Mouse (Mus musculus): ENCODE results near the gene Chrne. TPM values are rescaled to one million over a fixed set of nuclear protein-coding genes. Genes with fewer than 3 reads are reported as not detected.

The Chrne gene
- polyA plus RNA-seq, 1 experiment = 0.06 TPM

- TF ChIP-seq POLR2A (IDR thresholded peaks at IDR 0.05; ENCODE audit: low read depth, low read length) = no peak
- no peak for TF ChIP-seq CTCF (IDR thresholded peaks at IDR 0.05; ENCODE audit: extremely low read depth, insufficient read length, insufficient replicate concordance, low read depth, low read length)
- Histone ChIP-seq H3K4me3 (ENCODE audit: low read depth, low read length) (no peak overlapping the region), H3K27me3 (ENCODE audit: control insufficient read depth, insufficient read depth, low read length) (no peaks in the 10 kb centered on the region), H3K27ac (ENCODE audit: insufficient read depth, low read depth, low read length) (0 out of 2 replicates have a peak overlapping the region, but pooled peaks have one; percentile 17), H3K4me1 (ENCODE audit: control insufficient read depth, insufficient read depth, insufficient read length, low read length) (peaks cover 47% of the 10 kb centered on the region), H3K36me3 (ENCODE audit: control insufficient read depth, insufficient read depth, low read length) (no peaks in the 10 kb centered on the region)
- 61% methylated on average over 3 of the region's 3 CpGs for WGBS
Observed at GRCm38 (mm10) chr11:70586261-70586660, 32.8 kb downstream of the Chrne start.

GRCm38 (mm10) chr11:70585457-70585856, 33.6 kb downstream of the Chrne start:
- no peak overlapping the region; the same call in 1 of the 2 replicates for H3K27ac ChIP-seq (ENCODE audit: insufficient read depth, low read depth, low read length)
- no peak overlapping the region for H3K4me3 ChIP-seq (ENCODE audit: low read depth, low read length)
- H3K27me3 ChIP-seq (ENCODE audit: control insufficient read depth, insufficient read depth, low read length) = no peaks in the 10 kb centered on the region
- H3K4me1 ChIP-seq (ENCODE audit: control insufficient read depth, insufficient read depth, insufficient read length, low read length) = peaks cover 47% of the 10 kb centered on the region
- 13% methylated on average over 7 of the region's 7 CpGs for WGBS
- TF ChIP-seq POLR2A (IDR thresholded peaks at IDR 0.05; ENCODE audit: low read depth, low read length) = no peak
- no peak for TF ChIP-seq CTCF (IDR thresholded peaks at IDR 0.05; ENCODE audit: extremely low read depth, insufficient read length, insufficient replicate concordance, low read depth, low read length)
- H3K36me3 ChIP-seq (ENCODE audit: control insufficient read depth, insufficient read depth, low read length) = no peaks in the 10 kb centered on the region

- Histone ChIP-seq H3K4me1 (ENCODE audit: control insufficient read depth, insufficient read depth, insufficient read length, low read length) (peaks cover 54% of the 10 kb centered on the region), H3K27ac (ENCODE audit: insufficient read depth, low read depth, low read length) (no peak overlapping the region), H3K36me3 (ENCODE audit: control insufficient read depth, insufficient read depth, low read length) (no peaks in the 10 kb centered on the region), H3K4me3 (ENCODE audit: low read depth, low read length) (no peak overlapping the region), H3K27me3 (ENCODE audit: control insufficient read depth, insufficient read depth, low read length) (no peaks in the 10 kb centered on the region)
- WGBS = 85% methylated on average over 7 of the region's 7 CpGs
- TF ChIP-seq POLR2A (IDR thresholded peaks at IDR 0.05; ENCODE audit: low read depth, low read length) (no peak), CTCF (IDR thresholded peaks at IDR 0.05; ENCODE audit: extremely low read depth, insufficient read length, insufficient replicate concordance, low read depth, low read length) (no peak)
Observed at GRCm38 (mm10) chr11:70583775-70584174, 35.2 kb downstream of the Chrne start.

GRCm38 (mm10) chr11:70583022-70583714, 35.8 kb downstream of the Chrne start:
- Histone ChIP-seq H3K4me3 (ENCODE audit: low read depth, low read length) (no peak overlapping the region), H3K27me3 (ENCODE audit: control insufficient read depth, insufficient read depth, low read length) (no peaks in the 10 kb centered on the region), H3K4me1 (ENCODE audit: control insufficient read depth, insufficient read depth, insufficient read length, low read length) (peaks cover 53% of the 10 kb centered on the region), H3K27ac (ENCODE audit: insufficient read depth, low read depth, low read length) (peak overlapping the region; percentile 14; the same call in 1 of the 2 replicates), H3K36me3 (ENCODE audit: control insufficient read depth, insufficient read depth, low read length) (no peaks in the 10 kb centered on the region)
- 64% methylated on average over 6 of the region's 6 CpGs for WGBS
- TF ChIP-seq POLR2A (IDR thresholded peaks at IDR 0.05; ENCODE audit: low read depth, low read length) (no peak), CTCF (IDR thresholded peaks at IDR 0.05; ENCODE audit: extremely low read depth, insufficient read length, insufficient replicate concordance, low read depth, low read length) (no peak)

GRCm38 (mm10) chr11:70582196-70582595, 36.8 kb downstream of the Chrne start:
- Histone ChIP-seq H3K27ac (ENCODE audit: insufficient read depth, low read depth, low read length) (no peak overlapping the region), H3K27me3 (ENCODE audit: control insufficient read depth, insufficient read depth, low read length) (no peaks in the 10 kb centered on the region), H3K4me1 (ENCODE audit: control insufficient read depth, insufficient read depth, insufficient read length, low read length) (peaks cover 52% of the 10 kb centered on the region), H3K4me3 (ENCODE audit: low read depth, low read length) (no peak overlapping the region), H3K36me3 (ENCODE audit: control insufficient read depth, insufficient read depth, low read length) (no peaks in the 10 kb centered on the region)
- 33% methylated on average over 3 of the region's 3 CpGs for WGBS
- TF ChIP-seq CTCF (IDR thresholded peaks at IDR 0.05; ENCODE audit: extremely low read depth, insufficient read length, insufficient replicate concordance, low read depth, low read length) = no peak

GRCm38 (mm10) chr11:70580921-70581320, 38.1 kb downstream of the Chrne start:
- H3K27me3 ChIP-seq (ENCODE audit: control insufficient read depth, insufficient read depth, low read length) = no peaks in the 10 kb centered on the region
- no peak overlapping the region for H3K4me3 ChIP-seq (ENCODE audit: low read depth, low read length)
- no peaks in the 10 kb centered on the region for H3K36me3 ChIP-seq (ENCODE audit: control insufficient read depth, insufficient read depth, low read length)
- TF ChIP-seq CTCF (IDR thresholded peaks at IDR 0.05; ENCODE audit: extremely low read depth, insufficient read length, insufficient replicate concordance, low read depth, low read length) (no peak), POLR2A (IDR thresholded peaks at IDR 0.05; ENCODE audit: low read depth, low read length) (no peak)
- H3K4me1 ChIP-seq (ENCODE audit: control insufficient read depth, insufficient read depth, insufficient read length, low read length) = peaks cover 50% of the 10 kb centered on the region
- H3K27ac ChIP-seq (ENCODE audit: insufficient read depth, low read depth, low read length) = no peak overlapping the region
- WGBS = 76% methylated on average over 3 of the region's 3 CpGs

GRCm38 (mm10) chr11:70580358-70580720, 38.7 kb downstream of the Chrne start:
- Histone ChIP-seq H3K36me3 (ENCODE audit: control insufficient read depth, insufficient read depth, low read length) (no peaks in the 10 kb centered on the region), H3K4me3 (ENCODE audit: low read depth, low read length) (no peak overlapping the region), H3K27me3 (ENCODE audit: control insufficient read depth, insufficient read depth, low read length) (no peaks in the 10 kb centered on the region), H3K4me1 (ENCODE audit: control insufficient read depth, insufficient read depth, insufficient read length, low read length) (peaks cover 46% of the 10 kb centered on the region), H3K27ac (ENCODE audit: insufficient read depth, low read depth, low read length) (peak overlapping the region; percentile 37; the same call in 1 of the 2 replicates)
- TF ChIP-seq CTCF (IDR thresholded peaks at IDR 0.05; ENCODE audit: extremely low read depth, insufficient read length, insufficient replicate concordance, low read depth, low read length) = no peak
- TF ChIP-seq POLR2A (IDR thresholded peaks at IDR 0.05; ENCODE audit: low read depth, low read length) = no peak
- WGBS = 35% methylated on average over 5 of the region's 5 CpGs
